Mouse (Mus musculus) fat pad, adult 2 months (tissue): ENCODE results near the gene Mtfmt.

Source experiments
- DNase-seq: peaks from one replicate; pipeline ENCODE4 v3.0.0-alpha.2; 2011; ENCODE audit warnings: low read depth, low spot score; ENCODE audit errors: extremely low read depth

The Mtfmt gene

DNA sequence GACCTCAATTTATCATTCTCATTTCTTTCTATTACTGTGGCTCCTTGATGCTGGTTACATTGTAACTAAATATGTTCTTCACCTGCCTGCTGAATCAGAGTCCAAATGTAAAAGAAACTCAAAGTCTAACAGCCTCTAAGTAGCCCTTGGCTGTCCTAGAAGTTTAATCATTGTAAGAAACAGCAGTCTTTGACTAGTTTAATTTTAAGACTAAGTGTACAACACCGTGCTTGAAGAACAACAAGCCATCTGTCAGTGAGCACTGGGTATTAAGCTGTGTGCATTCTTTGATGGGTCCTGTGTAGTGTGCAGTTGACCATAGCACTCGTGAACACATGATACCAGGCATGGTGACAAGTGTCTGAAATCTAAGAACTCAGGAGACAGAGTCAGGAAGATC is 8.1 kb upstream of the Mtfmt start:
- no peak for DNase-seq

DNA sequence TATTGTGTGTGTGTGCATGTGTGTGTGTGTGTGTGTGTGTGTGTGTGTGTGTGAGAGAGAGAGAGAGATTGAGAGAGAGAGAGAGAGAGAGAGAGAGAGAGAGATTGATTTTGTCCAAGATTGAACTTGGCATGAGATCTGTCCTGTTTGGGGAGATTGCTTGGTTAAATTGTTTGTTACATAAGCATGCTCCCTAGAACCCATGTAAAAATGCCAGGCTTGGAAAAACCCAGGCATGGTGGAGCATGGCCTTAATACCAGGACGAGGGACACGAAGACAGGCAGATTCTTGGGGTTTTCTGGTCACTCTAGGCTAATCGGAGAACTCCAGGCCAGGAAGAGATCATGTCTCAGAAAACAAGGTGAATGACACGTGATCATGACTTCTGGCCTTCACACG is 7.6 kb upstream of the Mtfmt start:
- DNase-seq, result no peak

DNA sequence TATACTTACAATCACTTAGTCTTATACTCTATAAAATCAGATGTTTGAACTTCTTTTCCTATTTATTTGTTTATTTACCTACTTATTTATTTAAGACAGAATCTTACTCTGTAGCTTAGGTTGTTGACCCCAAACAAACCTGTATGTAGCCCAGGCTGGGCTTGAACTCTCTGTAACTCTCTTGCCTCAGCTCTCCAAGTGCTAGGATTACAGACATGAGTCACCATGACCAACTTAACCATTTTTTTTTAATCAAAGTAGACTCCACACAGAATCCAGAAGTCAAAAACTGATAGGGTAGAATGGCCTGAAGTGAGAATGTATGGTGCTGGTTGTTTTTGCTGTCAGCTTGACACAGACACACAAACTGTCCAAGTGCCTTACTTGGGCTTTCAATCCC is 5.2 kb upstream of the Mtfmt start:
- DNase-seq, result no peak

DNA sequence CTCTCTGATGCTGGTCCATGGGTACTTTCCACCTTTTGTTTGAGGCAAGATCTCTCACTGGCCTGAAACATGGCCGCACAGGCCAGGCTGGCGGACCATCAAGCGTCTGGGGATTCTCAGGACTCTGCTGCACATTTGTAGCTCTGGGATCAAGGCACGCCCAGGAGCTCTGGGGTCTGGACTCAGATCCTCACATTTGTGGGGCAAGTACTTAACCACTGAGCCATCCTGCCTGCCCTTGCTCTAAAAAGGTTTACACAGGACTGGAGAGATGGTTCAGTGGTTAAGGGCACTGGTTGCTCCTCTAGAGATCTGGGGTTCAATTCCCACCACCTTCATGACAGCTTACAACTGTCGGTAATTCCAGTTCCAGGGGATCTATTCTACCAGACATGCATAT is 4.7 kb upstream of the Mtfmt start:
- DNase-seq, result no peak

DNA sequence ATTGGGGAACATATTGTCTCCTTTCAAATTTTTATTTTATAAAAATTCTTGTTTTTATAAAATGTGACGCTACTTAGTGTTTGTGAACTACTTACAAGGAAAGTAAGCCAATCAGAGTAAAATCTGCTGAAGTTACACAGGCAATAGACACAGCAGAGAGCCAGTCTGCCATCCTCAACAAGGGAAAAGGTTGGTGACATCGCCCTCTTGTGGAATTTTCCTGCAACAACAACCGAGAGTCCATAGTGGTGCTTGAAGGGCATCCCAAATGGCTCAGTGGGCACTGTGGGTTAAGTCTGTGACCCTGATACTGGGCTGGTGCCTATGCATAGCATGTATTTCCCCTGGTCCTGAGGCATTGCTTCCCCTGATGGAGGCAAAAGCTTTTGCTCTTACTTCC is 3.3 kb upstream of the Mtfmt start:
- no peak for DNase-seq

DNA sequence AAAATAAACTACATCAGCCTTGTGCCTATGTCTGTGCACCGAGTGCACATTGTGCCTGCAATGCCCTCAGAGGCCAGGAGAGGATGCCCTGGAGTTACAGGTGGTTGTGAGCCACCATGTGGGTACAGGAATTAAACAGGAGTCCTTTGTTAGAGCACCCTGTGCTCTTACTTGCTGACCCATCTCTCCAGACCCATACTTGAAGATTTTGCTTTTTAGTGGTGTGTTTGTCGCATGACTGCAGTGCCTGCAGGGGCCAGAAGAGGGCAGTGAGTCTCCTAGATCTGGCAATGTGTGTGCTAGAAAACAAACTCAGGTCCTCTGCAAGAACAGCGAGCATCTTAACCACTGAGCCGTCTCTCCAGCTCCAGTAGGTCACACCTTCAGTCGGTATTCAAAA is 1.4 kb upstream of the Mtfmt start:
- no peak for DNase-seq

DNA sequence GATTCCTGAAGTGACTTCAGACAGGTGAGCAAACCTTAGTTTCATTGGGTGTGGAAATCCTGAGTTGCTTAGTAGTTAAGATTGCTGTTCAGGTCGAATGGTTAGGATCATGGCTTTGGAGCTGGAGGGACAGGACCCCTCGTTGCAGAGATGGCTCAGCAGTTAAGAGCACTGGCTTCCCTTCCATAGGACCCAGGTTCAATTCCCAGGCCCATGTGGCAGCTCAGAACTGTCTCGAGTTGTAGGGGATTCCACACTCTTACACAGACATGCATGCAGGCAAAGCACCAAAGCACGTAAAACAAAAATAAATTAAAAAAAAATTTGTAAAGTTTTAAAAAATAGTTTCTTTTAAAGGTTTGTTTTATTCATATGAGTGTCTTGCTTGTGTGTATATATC is 371 bp upstream of the Mtfmt start:
- DNase-seq, result no peak

DNA sequence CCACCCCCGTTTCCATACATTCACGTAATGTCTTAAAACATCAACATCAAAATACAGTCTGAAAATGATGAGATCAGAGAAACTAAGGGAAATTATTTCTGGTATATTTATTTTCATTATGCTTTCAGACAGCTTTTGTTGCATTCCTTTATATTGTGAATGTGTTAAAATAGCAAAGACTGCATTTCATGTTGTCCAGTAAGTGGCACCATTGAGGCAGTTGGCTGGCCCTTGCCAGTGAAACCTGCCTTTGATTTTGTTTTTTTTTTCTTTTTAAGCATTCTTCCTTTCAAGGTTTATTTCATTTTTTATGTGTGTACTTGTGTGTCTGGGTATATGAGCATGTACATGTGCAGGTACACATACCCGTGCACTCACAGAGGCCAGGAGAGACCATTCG is 9.1 kb downstream of the Mtfmt start:
- DNase-seq, result no peak

DNA sequence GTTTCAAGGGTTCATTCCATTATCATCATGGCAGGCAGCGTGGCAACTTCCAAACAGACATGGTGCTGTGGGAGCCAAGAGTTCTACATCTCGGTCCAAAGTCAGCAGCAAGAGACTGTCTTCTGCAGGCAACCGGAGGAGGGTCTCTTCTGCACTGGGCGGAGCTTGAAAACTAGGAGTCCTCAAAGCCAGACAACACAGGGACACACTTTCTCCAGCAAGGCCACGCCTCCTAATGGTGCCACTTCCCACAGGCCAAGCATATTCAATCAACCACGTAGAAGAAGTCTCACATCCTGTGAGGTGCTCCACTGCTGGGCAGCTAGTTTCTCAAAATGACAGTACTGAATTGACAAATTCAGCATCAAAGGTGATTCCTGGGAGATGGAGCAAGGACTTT is 12.4 kb downstream of the Mtfmt start:
- no peak for DNase-seq

DNA sequence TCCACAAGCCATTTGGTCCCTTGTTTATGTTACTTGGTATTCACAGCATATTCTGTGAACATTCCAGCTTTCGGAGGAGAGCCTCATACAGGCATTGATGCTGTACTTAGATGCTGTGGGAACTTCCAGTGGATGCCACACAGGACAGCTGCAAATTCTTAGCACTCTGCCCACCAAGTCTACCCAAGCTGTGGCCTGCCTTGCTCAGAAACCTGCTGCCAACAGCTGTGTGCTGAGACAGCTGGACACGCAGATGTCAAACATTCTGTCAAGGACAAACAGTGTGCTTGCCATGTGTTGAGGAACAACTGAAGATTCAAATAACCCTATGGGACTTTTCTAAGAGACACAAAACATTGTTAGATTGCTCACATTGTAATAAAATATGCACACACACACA is 23.4 kb downstream of the Mtfmt start:
- no peak for DNase-seq

DNA sequence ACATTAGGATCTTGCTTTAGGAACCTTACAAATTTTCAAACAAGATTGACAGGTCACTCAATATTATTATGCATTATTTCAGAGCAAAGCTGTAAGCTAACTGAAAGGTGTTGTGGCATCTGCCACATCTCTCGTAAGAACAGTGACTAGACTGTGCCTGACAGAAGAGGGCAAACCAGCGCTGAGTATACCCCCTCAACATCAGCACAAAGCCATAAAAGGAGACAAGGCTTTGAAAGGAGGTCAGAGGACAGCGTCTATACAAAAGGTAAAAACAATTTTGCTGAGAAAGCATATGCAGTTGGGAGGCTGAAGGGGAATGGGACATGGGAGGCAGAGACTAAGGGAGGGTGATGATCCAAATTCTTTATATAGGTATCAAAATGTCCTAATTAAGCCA is 24.6 kb downstream of the Mtfmt start:
- DNase-seq, result no peak

DNA sequence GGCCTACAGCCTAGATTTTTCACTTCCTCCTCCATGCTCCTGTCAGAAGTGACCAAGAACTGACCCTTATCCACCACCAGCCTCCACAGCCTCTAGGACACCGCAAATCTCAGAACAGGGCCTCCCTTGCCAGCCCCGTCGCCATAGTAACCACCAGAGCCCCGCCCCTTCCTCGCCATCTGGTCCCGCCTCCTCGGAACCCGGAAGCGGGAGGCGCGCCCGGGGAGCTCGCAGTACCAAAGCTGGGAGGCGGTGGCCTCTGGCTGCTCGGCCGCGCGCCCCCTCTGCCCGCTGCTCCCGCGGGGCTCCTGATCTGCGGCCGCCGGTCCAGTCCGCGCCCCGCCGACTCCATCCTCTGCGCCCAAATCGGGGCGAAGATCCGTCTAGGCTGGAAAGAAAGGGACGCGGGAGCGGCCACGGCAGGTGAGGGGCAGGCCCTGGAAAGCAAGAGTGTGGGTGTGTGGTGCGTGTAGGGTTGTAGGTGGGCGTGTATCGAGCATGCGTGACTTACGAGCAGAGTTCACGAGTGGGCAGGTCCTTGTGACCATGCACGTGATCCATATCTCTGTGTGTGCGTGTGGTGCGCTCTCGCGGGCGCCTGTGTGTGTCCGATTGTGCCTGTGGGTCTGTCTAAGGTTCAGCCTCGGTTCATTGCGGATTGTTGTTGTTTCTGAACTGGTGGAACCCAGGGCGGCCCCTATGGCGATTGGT is 25.3 kb downstream of the Mtfmt start, which contains the start of gene Spg21:
Spg21 (plus strand) TSS at position 216 of the 711 bp plus-strand sequence.
- no peak for DNase-seq

DNA sequence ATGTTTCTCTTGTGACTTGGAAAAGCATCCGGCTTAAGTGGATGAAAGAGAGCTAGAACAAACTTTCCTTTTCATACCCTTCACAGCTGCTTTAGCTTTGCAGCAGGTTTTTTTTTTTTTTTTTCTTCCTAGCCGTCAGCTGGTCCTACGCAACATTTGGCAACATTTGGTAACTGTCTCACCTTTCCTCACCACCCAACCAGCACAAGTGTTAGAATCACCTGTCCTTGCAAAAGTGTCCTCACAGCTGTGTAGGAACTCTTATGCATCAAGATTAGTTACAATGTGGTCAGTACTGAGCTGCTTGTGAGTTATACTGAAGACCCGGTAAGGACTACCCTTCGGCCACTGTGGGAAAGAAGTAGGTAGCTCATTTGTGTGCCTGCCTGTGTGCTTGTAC is 27.0 kb downstream of the Mtfmt start:
- peak; percentile 31 for DNase-seq

DNA sequence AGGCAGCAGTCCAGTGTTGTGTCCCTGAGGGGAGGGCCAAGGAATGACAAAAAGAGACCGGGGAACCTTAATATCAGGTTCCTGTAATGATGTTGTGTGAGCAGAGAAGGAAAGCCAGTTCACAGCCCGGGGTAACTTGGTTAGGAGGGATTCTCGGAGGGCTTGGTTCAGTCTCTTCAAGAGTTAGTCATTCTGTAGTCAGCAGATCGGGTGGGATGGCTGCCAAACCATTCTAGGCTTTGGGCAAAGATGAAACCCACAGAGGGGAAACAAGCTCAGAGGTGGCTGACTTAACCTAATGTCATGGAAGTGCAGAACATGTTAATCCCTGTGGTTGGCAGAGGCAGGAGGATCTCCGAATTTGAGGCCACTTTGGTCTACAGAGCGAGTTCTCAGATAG is 28.6 kb downstream of the Mtfmt start:
- no peak for DNase-seq

DNA sequence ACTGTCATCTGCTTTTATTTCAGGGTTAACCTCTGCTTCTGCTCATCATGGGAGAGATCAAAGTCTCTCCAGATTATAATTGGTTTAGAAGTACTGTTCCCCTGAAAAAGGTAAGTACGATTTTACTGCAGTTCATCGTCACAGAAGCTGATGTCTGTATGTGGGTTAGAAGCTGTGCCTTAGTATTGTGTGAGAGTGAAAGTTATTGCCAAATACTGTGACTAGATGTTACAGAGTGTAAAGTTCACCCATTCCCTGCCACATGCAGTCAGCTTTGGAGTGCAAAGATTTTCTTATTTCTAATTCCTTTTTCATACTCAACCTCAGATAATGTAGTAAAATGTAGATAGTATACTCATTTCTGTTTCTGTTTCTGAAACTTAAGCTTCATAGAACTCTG is 29.7 kb downstream of the Mtfmt start:
- DNase-seq, result no peak

DNA sequence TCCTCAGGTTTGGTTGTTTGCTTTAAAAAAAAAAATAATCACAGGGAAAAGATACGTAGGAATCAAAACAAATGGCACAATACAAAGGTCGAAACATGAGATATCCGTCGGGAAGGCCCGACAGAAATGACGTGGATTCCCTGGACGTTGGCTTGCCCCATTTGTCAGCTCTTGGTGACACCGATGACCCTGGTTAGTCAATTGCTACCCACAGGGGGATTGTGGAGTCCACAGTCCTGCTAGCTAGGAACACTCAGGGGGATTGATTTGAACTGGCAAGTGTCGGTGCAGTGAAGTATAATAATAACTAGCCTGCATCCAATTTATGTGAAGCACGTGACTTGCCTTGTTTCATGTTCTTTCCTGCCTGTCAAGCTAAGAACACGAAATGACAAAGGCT is 32.1 kb downstream of the Mtfmt start:
- no peak for DNase-seq

DNA sequence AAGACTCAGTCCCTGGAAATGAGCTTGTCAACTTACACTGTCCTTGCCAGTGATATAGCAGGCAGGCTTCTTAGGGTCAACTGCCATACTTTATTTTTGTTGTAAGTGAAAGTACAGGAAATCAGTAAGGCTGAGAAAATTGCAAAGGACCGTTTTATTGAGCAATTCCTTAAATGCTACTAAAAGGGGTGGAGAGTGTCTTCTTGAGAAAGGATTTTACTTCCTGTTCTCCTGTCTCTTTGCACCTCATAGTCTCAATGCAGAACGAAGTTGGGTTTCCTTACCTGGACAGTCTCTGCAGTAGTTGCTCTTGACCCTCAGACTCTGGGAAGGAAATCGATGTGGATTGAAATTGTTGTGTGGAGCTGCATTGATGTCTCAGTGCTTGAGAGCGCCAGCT is 37.2 kb downstream of the Mtfmt start:
- no peak for DNase-seq

DNA sequence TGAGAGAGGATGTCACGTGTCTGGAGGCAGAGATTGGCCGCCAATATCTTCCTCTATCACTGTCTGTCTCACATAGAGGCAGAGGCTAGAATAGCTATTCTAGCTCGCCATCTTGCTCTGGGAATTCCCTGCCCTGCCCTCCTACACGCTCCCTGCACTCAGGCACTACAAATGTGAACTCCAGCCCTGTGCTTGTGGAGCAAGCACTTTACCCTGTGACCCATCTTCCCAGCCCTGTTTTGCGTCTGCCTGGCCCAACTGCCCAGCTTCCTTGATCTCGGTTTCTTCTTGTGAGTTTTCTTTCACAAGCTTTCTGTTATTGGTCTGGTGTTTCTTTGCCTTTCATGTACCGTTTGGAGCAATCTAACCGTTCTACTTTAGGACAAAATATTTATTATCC is 43.6 kb downstream of the Mtfmt start:
- no peak for DNase-seq

DNA sequence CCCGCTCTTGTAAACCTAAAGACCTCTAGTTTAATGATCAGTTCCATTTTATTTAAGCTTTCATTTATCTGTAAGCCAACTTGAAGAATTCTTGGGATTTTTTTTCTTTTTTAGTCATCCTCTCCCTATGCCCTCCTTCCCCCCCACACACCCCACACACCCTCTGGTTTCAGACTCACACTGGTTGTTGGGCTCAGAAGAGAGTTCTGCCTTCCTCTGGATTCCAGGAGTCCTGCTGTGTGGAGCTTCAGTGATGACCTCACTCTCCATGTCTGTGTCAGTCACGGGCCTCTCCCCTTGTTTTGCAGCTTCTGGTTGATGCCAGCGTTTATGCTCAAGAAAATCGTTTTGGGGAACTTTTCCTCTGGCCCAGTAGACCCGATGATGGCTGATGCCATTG is 44.5 kb downstream of the Mtfmt start:
- DNase-seq, result no peak

DNA sequence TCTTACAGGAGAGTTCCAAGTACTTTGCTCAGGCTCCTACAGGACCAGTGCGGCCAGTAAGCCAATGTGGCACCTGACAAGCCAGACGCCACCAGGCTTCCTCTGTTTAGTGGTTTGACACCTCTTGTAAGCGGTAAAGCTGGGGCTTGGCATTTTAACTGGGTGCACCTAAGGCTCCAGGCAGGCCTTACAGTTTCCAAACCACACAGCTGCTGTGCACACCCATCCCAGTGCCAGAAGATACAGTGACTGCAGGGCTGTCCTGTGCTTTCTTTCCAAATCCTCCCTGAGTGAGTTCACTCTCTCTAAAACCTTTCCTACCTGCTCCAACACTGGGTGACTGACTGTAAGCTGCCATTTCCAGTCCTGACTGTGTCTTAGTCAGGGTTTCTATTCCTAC is 55.9 kb downstream of the Mtfmt start:
- peak; percentile 92 for DNase-seq

DNA sequence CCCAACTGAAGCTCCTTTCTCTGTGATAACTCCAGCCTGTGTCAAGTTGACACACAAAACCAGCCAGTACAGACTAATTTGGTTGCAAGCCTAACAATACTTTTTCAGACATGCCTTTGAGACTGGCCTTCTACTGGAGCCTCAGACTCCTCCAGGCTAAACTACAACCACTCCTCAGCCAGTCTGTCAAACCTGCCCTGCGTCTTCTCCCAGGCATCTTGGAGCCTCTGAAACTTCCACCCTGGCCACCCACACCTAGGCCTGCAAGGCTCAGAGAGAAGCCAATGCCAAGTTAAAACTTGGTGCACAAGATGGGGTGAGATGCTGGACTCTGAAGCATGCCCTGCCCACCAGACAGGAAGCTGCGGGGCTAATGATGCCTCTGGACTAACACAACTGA is 56.8 kb downstream of the Mtfmt start:
- peak; percentile 92 for DNase-seq

DNA sequence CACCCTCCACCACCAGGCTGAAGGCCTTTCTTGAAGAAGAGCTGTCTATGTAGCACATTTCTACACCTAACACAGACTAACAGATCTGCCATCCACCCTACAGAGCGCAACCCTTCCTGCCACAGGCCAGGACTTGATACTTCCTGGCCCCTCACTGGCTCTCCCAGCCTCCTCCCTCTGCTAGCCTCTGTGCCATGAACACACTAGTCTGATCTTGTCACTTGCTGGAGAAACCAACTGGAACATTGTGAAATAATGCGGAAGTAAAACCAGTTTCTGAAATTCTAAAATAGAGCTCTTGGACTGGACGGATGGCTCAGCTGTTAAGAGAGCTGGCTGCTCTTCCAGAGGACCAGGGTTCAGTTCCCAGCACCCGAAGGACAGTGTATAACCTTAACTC is 57.3 kb downstream of the Mtfmt start:
- DNase-seq, result peak; percentile 79

DNA sequence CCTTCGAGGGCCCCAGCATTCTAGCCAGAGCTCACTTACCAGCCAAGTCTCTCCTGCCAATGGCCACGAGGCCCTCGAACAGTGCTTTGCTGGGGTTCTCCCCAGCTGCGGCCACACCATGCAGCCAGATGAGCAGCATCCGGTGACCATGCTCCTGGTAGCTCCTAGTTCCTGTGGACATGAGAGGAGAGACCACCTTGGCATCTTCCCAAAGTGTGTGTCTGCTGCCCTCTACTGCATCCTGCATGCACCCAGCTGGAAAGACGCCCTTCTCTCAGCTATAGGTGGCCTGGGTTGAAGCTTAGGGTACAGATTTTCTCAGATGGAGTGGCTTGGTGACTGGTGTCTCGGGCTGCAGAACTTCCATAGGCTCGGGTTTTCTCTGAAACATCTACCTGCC is 66.6 kb downstream of the Mtfmt start:
- no peak for DNase-seq
